ENCODE assay signal across 8 mouse cellular contexts in genomic region chr1:92911721-92912138, GRCm38 (mm10). TPM values are rescaled to one million over a fixed set of nuclear protein-coding genes. Genes with fewer than 3 reads are reported as not detected.
A peak's percentile ranks its signal among the peaks of the same experiment; 100 is the strongest.
DNase-seq lines count a peak whose midpoint lies in the region; ATAC-seq and TF ChIP-seq lines count a peak whose summit lies in the region.

No protein-coding gene starts in this region.

- no peaks in the 10 kb centered on the region for H3K9me3 ChIP-seq in lung, embryonic 14.5 days (ENCODE audit: low read depth, low read length)
- H3K9me3 ChIP-seq in embryonic facial prominence, embryonic 10.5 days: no peaks in the 10 kb centered on the region
- H3K9me3 ChIP-seq in hindbrain, embryonic 15.5 days: no peaks in the 10 kb centered on the region
- H3K9me3 ChIP-seq in midbrain, embryonic 14.5 days (ENCODE audit: control insufficient read depth, low read length): no peaks in the 10 kb centered on the region

- peak overlapping the region; percentile 86 for H3K9ac ChIP-seq in lung, embryonic 14.5 days
- H3K9ac ChIP-seq in hindbrain, embryonic 15.5 days: peak overlapping the region; percentile 95
- peak overlapping the region; percentile 97 for H3K9ac ChIP-seq in midbrain, embryonic 14.5 days (replicated peaks; ENCODE audit: low read length)

- DNase-seq in lung, embryonic 14.5 days: no peak
- no peak for DNase-seq in lung, postnatal 25 days (ENCODE audit: low spot score)
- no peak for DNase-seq in embryonic facial prominence, embryonic 10.5 days (ENCODE audit: low spot score)
- DNase-seq in midbrain, embryonic 14.5 days: no peak
- DNase-seq in MN1 (ENCODE audit: low spot score): no peak
- DNase-seq in frontal cortex, postnatal 25 days (ENCODE audit: low spot score in 2 of 2): no peak

- peak overlapping the region; percentile 92 for H3K4me2 ChIP-seq in lung, embryonic 14.5 days
- H3K4me2 ChIP-seq in hindbrain, embryonic 15.5 days: peak overlapping the region; percentile 91
- peak overlapping the region; percentile 94 for H3K4me2 ChIP-seq in midbrain, embryonic 14.5 days (ENCODE audit: low read length)

- H3K27ac ChIP-seq in lung, embryonic 14.5 days (ENCODE audit: low read depth): no peak overlapping the region
- H3K27ac ChIP-seq in embryonic facial prominence, embryonic 10.5 days (replicated peaks): peak overlapping the region; percentile 90; the same call in 1 of the 2 replicates
- peak overlapping the region; percentile 96 for H3K27ac ChIP-seq in hindbrain, embryonic 15.5 days (replicated peaks)
- peak overlapping the region; percentile 95 for H3K27ac ChIP-seq in midbrain, embryonic 14.5 days (replicated peaks; ENCODE audit: low read depth, low read length)

- 41% methylated on average over 8 of the region's 8 CpGs for WGBS in lung, embryonic 14.5 days
- WGBS in embryonic facial prominence, embryonic 10.5 days: 50% methylated on average over 8 of the region's 8 CpGs
- WGBS in hindbrain, embryonic 15.5 days: 36% methylated on average over 8 of the region's 8 CpGs
- 35% methylated on average over 8 of the region's 8 CpGs for WGBS in midbrain, embryonic 14.5 days

- no peak for TF ChIP-seq CTCF in lung, embryonic 14.5 days (IDR thresholded peaks at IDR 0.05; ENCODE audit: low read depth)

- no peaks in the 10 kb centered on the region for H3K27me3 ChIP-seq in lung, embryonic 14.5 days (ENCODE audit: insufficient read depth, low read length)
- H3K27me3 ChIP-seq in embryonic facial prominence, embryonic 10.5 days (replicated peaks; ENCODE audit: low read depth, poor library complexity, severe bottlenecking): peaks cover 23% of the 10 kb centered on the region
- no peaks in the 10 kb centered on the region for H3K27me3 ChIP-seq in hindbrain, embryonic 15.5 days
- 0 out of 2 replicates have a peak, but pooled peaks cover 5% of the 10 kb centered on the region for H3K27me3 ChIP-seq in midbrain, embryonic 14.5 days (ENCODE audit: control insufficient read depth, insufficient read depth, low read length)

- no peak for ATAC-seq in lung, embryonic 14.5 days (ENCODE audit: insufficient read depth)
- ATAC-seq in hindbrain, embryonic 15.5 days (ENCODE audit: low FRiP score, low read depth): no peak
- ATAC-seq in midbrain, embryonic 14.5 days (ENCODE audit: low FRiP score, low TSS enrichment): no peak
- ATAC-seq in erythroid progenitor cell, adult 5-6 weeks (replicated peaks; ENCODE audit: low FRiP score, poor library complexity, severe bottlenecking): no peak

- H3K4me3 ChIP-seq in lung, embryonic 14.5 days (ENCODE audit: low read depth, low read length): peak overlapping the region; percentile 72
- H3K4me3 ChIP-seq in embryonic facial prominence, embryonic 10.5 days: peak overlapping the region; percentile 74
- H3K4me3 ChIP-seq in hindbrain, embryonic 15.5 days: peak overlapping the region; percentile 74
- peak overlapping the region; percentile 78 for H3K4me3 ChIP-seq in midbrain, embryonic 14.5 days (replicated peaks; ENCODE audit: low read depth, low read length)

- peaks cover 18% of the 10 kb centered on the region for H3K36me3 ChIP-seq in lung, embryonic 14.5 days (ENCODE audit: insufficient read depth)
- H3K36me3 ChIP-seq in embryonic facial prominence, embryonic 10.5 days (replicated peaks): peaks cover 34% of the 10 kb centered on the region
- peaks cover 19% of the 10 kb centered on the region for H3K36me3 ChIP-seq in hindbrain, embryonic 15.5 days
- H3K36me3 ChIP-seq in midbrain, embryonic 14.5 days (ENCODE audit: control insufficient read depth, insufficient read depth, low read length): peaks cover 30% of the 10 kb centered on the region

- H3K4me1 ChIP-seq in lung, embryonic 14.5 days (ENCODE audit: insufficient read depth): peaks cover 16% of the 10 kb centered on the region; the same call in 1 of the 2 replicates
- H3K4me1 ChIP-seq in embryonic facial prominence, embryonic 10.5 days: peaks cover 44% of the 10 kb centered on the region
- peaks cover 46% of the 10 kb centered on the region for H3K4me1 ChIP-seq in hindbrain, embryonic 15.5 days (replicated peaks)
- peaks cover 36% of the 10 kb centered on the region for H3K4me1 ChIP-seq in midbrain, embryonic 14.5 days (ENCODE audit: control insufficient read depth, insufficient read depth, low read length)

RNA-seq across cellular contexts. Expression of gene Rnpepl1, which starts 1.1 kb away (rescaled TPM):
- polyA plus RNA-seq in lung, embryonic 14.5 days (2014; fragmentation: Nextera tagmentation; extraction: Ambion mirVana): 34.8 and 43.3 TPM in 2 replicates
- polyA plus RNA-seq in embryonic facial prominence, embryonic 10.5 days (2016; fragmentation: Nextera tagmentation; extraction: Ambion mirVana): 26.4 and 28.0 TPM in 2 replicates
- 30.4 and 36.2 TPM in 2 replicates for polyA plus RNA-seq in hindbrain, embryonic 15.5 days (2015; fragmentation: Nextera tagmentation; extraction: Ambion mirVana)
- 26.8 and 34.9 TPM in 2 replicates for polyA plus RNA-seq in midbrain, embryonic 14.5 days (2014; fragmentation: Nextera tagmentation; extraction: Ambion mirVana)
- total RNA-seq in erythroid progenitor cell, adult 5-6 weeks (2015; ENCODE audit: low replicate concordance): 6.5 and 20.1 TPM in 2 replicates
- 9.6 and 15.3 TPM in 2 replicates for total RNA-seq in erythroid progenitor cell, adult 5-6 weeks (2017; ENCODE audit: low replicate concordance)

RNA-seq across cellular contexts. Expression of gene Dusp28, which starts 4.9 kb away (rescaled TPM):
- 6.9 and 8.9 TPM in 2 replicates for polyA plus RNA-seq in lung, embryonic 14.5 days (2014; fragmentation: Nextera tagmentation; extraction: Ambion mirVana)
- polyA plus RNA-seq in embryonic facial prominence, embryonic 10.5 days (2016; fragmentation: Nextera tagmentation; extraction: Ambion mirVana): 11.0 and 11.9 TPM in 2 replicates
- 16.6 and 17.3 TPM in 2 replicates for polyA plus RNA-seq in hindbrain, embryonic 15.5 days (2015; fragmentation: Nextera tagmentation; extraction: Ambion mirVana)
- 14.2 and 14.4 TPM in 2 replicates for polyA plus RNA-seq in midbrain, embryonic 14.5 days (2014; fragmentation: Nextera tagmentation; extraction: Ambion mirVana)
- 6.1 and 8.0 TPM in 2 replicates for total RNA-seq in erythroid progenitor cell, adult 5-6 weeks (2015; ENCODE audit: low replicate concordance)
- total RNA-seq in erythroid progenitor cell, adult 5-6 weeks (2017; ENCODE audit: low replicate concordance): 0.26 and 8.5 TPM in 2 replicates

RNA-seq across cellular contexts. Expression of gene Ankmy1, which starts 9.0 kb away (rescaled TPM):
- 0.20 and 0.41 TPM in 2 replicates for polyA plus RNA-seq in lung, embryonic 14.5 days (2014; fragmentation: Nextera tagmentation; extraction: Ambion mirVana)
- polyA plus RNA-seq in embryonic facial prominence, embryonic 10.5 days (2016; fragmentation: Nextera tagmentation; extraction: Ambion mirVana): 0.30 and 0.45 TPM in 2 replicates
- 0.56 and 0.61 TPM in 2 replicates for polyA plus RNA-seq in hindbrain, embryonic 15.5 days (2015; fragmentation: Nextera tagmentation; extraction: Ambion mirVana)
- 1.6 and 2.6 TPM in 2 replicates for polyA plus RNA-seq in midbrain, embryonic 14.5 days (2014; fragmentation: Nextera tagmentation; extraction: Ambion mirVana)
- total RNA-seq in erythroid progenitor cell, adult 5-6 weeks (2015; ENCODE audit: low replicate concordance): 0.72 TPM in 1 of 2 replicates, not detected in the other
- total RNA-seq in erythroid progenitor cell, adult 5-6 weeks (2017; ENCODE audit: low replicate concordance): 0.76 TPM in 1 of 2 replicates, not detected in the other

RNA-seq across cellular contexts. Expression of gene Capn10, which starts 22.4 kb away (rescaled TPM):
- 22.2 and 26.8 TPM in 2 replicates for polyA plus RNA-seq in lung, embryonic 14.5 days (2014; fragmentation: Nextera tagmentation; extraction: Ambion mirVana)
- polyA plus RNA-seq in embryonic facial prominence, embryonic 10.5 days (2016; fragmentation: Nextera tagmentation; extraction: Ambion mirVana): 37.7 and 42.0 TPM in 2 replicates
- 59.2 and 62.3 TPM in 2 replicates for polyA plus RNA-seq in hindbrain, embryonic 15.5 days (2015; fragmentation: Nextera tagmentation; extraction: Ambion mirVana)
- 52.6 and 56.1 TPM in 2 replicates for polyA plus RNA-seq in midbrain, embryonic 14.5 days (2014; fragmentation: Nextera tagmentation; extraction: Ambion mirVana)
- 5.9 and 19.5 TPM in 2 replicates for total RNA-seq in erythroid progenitor cell, adult 5-6 weeks (2015; ENCODE audit: low replicate concordance)
- 3.3 and 8.6 TPM in 2 replicates for total RNA-seq in erythroid progenitor cell, adult 5-6 weeks (2017; ENCODE audit: low replicate concordance)

RNA-seq across cellular contexts. Expression of gene Gpr35, which starts 38.9 kb away (rescaled TPM):
- polyA plus RNA-seq in lung, embryonic 14.5 days (2014; fragmentation: Nextera tagmentation; extraction: Ambion mirVana): 0.19 and 0.50 TPM in 2 replicates
- polyA plus RNA-seq in embryonic facial prominence, embryonic 10.5 days (2016; fragmentation: Nextera tagmentation; extraction: Ambion mirVana): 0.13 and 0.19 TPM in 2 replicates
- polyA plus RNA-seq in hindbrain, embryonic 15.5 days (2015; fragmentation: Nextera tagmentation; extraction: Ambion mirVana): 0.54 and 0.79 TPM in 2 replicates
- 0.16 and 1.3 TPM in 2 replicates for polyA plus RNA-seq in midbrain, embryonic 14.5 days (2014; fragmentation: Nextera tagmentation; extraction: Ambion mirVana)
- 2.5 and 6.3 TPM in 2 replicates for total RNA-seq in erythroid progenitor cell, adult 5-6 weeks (2015; ENCODE audit: low replicate concordance)
- 1.8 TPM in 1 of 2 replicates, not detected in the other for total RNA-seq in erythroid progenitor cell, adult 5-6 weeks (2017; ENCODE audit: low replicate concordance)
